Mouse (Mus musculus) liver, postnatal 0 days (tissue): ENCODE data around the gene Dock10.

ENCODE experiments used
- CTCF ChIP-seq: sonication (generic); IDR thresholded peaks from 2 replicates; pipeline ENCODE4 v1.5.1; 2016; ENCODE audit warnings: antibody characterized with exemption, low read depth
- EP300 ChIP-seq: IDR thresholded peaks from 2 replicates; pipeline ENCODE4 v1.6.1; 2016; ENCODE audit warnings: antibody characterized with exemption, low read depth, mild to moderate bottlenecking

GRCm38 (mm10) chr1:80522197-80522596 is 236.1 kb downstream of the Dock10 start:
- TF ChIP-seq CTCF (peak; percentile 58), EP300 (no peak)
